Mouse (Mus musculus) kidney, adult 8-10 months (tissue): ENCODE measurements at regions not wholly inside any gene's neighbourhood (a gene's known extent, or its start where the extent isn't known, plus 50 kb on each side); places are given as distances from the start of the nearest gene placed in this dataset.
"Not testable (repeated sequence)": the region's sequence is repeated elsewhere in the genome, so short reads cannot be mapped to it uniquely, and the experiment has no call there.

Experiments used
- DNase-seq, 2 experiments: peaks; one replicate each; pipeline ENCODE4 v3.0.0; 2022

DNA sequence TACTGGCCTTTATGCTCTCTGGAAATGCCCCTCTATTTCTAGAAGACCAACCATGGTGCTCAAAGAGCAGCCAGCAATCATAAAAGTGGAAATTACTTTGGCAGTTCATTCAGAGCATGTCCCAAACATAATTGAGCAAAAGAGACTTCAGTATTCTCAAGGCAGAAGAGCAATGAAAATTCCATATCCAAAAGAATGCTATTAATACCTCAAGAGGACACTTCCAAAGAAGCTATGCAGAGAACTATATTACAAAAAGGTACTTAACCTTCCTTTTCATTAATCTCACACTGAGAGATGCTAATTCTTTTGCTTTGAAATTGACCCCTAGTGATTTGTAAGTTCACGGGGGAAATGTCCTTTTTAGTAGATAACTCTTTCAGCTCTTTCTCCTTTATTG, 105.7 kb downstream of the Mrpl39 start:
- no peak for DNase-seq

DNA sequence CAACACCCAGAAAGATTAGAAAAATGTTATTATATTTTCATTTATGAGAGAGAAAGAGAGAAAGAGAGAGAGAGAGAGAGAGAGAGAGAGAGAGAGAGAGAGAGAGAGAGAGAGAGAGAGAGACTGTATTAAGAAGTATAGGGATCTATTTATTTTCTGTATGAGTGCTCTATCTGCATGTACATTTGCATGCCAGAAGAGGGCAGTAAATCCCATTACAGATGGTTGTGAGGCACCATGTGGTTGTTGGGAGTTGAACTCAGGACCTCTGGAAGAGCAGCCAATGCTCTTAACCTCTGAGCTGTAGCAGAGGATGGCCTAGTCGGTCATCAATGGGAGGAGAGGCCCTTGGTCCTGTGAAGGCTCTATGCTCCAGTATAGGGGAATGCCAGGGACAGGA, 91.1 kb downstream of the Mrpl39 start:
- not testable (repeated sequence) for DNase-seq

DNA sequence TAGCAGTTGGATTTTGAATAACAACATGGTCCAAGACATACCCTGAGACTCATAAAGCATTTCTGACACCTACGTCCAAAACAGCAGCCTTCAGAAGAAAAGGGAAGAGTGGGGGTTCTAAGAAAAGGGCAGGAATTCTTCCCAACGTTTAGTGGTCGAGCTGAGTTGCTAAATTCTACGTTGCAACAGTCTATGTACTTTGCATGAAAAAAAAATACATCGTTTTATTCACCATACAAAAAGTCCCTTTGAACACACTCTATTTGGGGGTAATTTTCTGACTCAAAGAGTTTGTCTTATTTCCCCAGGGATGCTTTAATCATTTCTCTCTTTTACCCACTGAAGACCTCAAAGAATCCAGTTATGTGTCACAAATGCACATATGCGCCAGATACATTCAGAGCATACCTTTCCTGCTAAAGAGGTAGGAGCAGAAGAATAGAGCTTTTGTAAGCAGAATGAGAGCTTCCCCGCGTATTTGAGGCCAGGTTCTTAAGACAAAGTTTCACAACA, 89.3 kb downstream of the Mrpl39 start:
- no peak for DNase-seq

DNA sequence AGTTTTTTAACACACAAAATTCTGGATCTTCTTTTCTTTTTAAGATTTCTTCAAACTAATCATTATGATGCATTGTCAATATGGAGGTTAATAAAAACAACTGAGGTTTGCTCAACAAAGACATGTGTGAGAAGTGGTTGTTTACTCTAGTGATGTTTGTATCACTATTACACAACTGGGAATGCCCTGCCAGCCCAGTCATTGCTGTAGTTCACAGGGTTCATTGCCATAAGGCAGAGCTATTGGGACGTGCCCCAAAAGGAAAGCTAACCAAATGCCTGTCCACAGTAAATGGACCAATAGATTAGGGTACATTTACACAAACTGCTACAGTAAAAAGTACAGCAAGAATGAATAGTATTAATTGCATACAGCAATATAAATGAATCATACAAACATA, 84.9 kb downstream of the Mrpl39 start:
- no peak for DNase-seq

DNA sequence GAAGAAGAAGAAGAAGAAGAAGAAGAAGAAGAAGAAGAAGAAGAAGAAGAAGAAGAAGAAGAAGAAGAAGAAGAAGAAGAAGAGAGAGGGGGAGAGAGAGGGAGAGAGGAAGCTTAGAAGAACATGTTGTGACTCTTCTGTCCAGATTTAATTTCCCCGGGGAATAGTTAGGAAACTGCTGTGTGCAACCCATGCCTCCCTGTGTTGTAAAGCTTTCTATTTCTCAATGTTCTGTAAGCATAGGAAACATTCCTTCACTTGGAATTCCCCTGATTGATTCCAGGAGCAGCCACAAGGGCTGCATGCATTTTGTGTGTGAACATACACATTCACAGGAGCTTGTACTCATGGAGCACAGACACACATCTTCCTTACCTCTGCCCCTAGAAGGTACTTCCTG, 81.7 kb downstream of the Mrpl39 start:
- DNase-seq = no peak

DNA sequence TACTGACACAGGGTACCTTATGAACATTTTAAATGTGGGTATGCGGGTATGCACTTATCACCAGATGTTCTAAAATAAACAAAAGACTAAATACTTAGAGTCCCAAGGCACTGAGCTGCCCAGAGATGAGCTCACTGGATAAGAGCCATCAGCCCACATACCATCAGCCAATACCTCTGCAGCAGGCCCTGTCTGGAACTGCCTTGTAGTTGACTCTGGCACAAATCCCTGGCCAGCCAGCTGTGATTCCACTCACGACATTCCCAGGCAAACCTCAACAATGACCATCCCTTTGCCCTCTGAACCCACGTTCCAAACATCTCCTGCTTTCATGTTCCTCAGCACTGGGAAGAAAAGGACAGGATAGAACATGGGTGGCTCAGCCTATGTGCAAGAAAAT, 73.7 kb downstream of the Mrpl39 start:
- peak; percentile 19 to 54 for DNase-seq

DNA sequence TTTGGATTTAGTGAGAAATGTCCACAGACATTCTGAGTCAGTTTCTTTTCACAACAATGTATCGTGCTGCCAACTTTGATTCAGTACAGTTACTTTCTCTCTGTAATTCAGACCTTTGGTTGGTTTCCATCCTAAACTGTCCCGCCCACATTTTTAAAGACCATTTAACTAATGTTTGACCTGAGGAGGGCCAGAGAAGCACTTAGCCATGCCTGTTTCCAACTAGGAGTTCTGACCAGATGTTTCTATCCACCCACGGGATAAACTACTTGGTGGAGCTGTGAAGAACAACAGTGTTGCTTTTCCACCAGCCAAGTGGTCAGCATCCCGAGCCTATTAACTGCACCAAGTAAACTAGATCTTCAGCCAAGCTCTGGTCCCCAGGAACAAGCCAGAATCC, 72.0 kb downstream of the Mrpl39 start:
- DNase-seq = peak in 1 of 2 experiments; percentile 17
